Mouse (Mus musculus) neutrophil, adult 83 days (primary cell): ENCODE data around the gene Cox4i2. TPM values are rescaled to one million over a fixed set of nuclear protein-coding genes. Genes with fewer than 3 reads are reported as not detected.

Source experiments
- total RNA-seq, 2 experiments: library from RNA; stranded (reverse); gene quantifications; one replicate each; pipeline ENCODE4 v1.2.4; 2023

The Cox4i2 gene
- not detected for total RNA-seq

GRCm38 (mm10) chr2:152753944-152754711 lies at the start of gene Cox4i2:
TSS of gene Cox4i2 (plus strand) at chr2:152754173.

DNA sequence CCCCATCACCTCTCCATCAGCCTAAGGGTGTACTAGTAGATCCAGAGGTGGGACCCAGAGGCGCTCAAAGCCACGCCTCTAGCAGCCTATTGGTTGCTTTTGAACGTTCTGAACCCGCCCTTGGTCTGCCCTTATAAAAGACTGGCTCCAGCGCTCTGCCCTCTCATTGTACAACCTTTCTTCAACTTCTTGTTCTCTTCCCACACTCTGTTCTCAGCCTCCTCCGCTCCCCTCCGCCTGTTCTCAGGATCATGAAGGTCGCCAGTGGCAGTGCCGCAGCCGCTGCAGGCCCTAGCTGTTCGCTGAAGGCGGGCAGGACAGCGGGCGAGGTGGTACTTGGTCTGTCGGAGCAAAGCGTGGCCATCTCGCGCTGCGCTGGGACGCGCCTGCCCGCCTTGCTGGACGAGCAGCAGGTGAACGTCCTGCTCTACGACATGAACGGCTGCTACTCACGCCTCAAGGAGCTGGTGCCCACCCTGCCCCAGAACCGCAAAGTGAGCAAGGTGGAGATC lies 17.8 kb upstream of the Cox4i2 start, which contains the start of gene Id1:
Gene Id1 (plus strand): TSS at position 162 of the 512 bp plus-strand sequence.

Other genes with a start within 250 kb of the Cox4i2 start
- not detected for gene Defb26, start 242.5 kb upstream of the Cox4i2 start, total RNA-seq
- not detected for gene Defb28, start 235.9 kb upstream of the Cox4i2 start, total RNA-seq
- not detected for gene Defb29, start 214.1 kb upstream of the Cox4i2 start, total RNA-seq
- gene Gm17416, start 184.8 kb upstream of the Cox4i2 start, total RNA-seq = not detected
- gene Defb21, start 181.4 kb upstream of the Cox4i2 start, total RNA-seq = not detected
- not detected for gene Defb19, start 173.9 kb upstream of the Cox4i2 start, total RNA-seq
- gene Defb45, start 154.8 kb upstream of the Cox4i2 start, total RNA-seq = not detected
- not detected for gene Defb36, start 149.8 kb upstream of the Cox4i2 start, total RNA-seq
- gene Defb25, start 131.1 kb upstream of the Cox4i2 start, total RNA-seq = not detected
- 10 to 100 TPM in 1 of 2 experiments, 1 to 10 TPM in 1; 9.6 to 13.4 TPM for gene Rem1, start 127.2 kb upstream of the Cox4i2 start, total RNA-seq
- gene H13, start 84.7 kb upstream of the Cox4i2 start, total RNA-seq = 100 to 1,000 TPM; 132 to 140 TPM
- gene Mcts2, start 67.1 kb upstream of the Cox4i2 start, total RNA-seq = 10 to 100 TPM; 12.2 to 18.7 TPM
- 10 to 100 TPM; 72.5 to 80.1 TPM for gene Id1, start 17.9 kb upstream of the Cox4i2 start, total RNA-seq
- gene Bcl2l1, start 77.6 kb downstream of the Cox4i2 start, total RNA-seq = 10 to 100 TPM; 23.5 to 26.7 TPM
- 10 to 100 TPM; 56.2 to 59.7 TPM for gene Tpx2, start 93.8 kb downstream of the Cox4i2 start, total RNA-seq
- gene Mylk2, start 157.2 kb downstream of the Cox4i2 start, total RNA-seq = not detected
- gene Foxs1, start 179.0 kb downstream of the Cox4i2 start, total RNA-seq = not detected
- not detected for gene Dusp15, start 197.5 kb downstream of the Cox4i2 start, total RNA-seq
- gene Ttll9, start 208.3 kb downstream of the Cox4i2 start, total RNA-seq = not detected